Mouse (Mus musculus) forebrain, embryonic 16.5 days (tissue): Measurements from ENCODE around the gene Sema6d. TPM values are rescaled to one million over a fixed set of nuclear protein-coding genes. Genes with fewer than 3 reads are reported as not detected.

Source experiments
- ATAC-seq: fragments of 200-750 bp; cut with Nextera tagmentation; 2 replicates; pipeline ENCODE4 v1.8.0; 2017; ENCODE audit warnings: mild to moderate bottlenecking, moderate library complexity
- H3K27ac ChIP-seq: fragments of 300-500 bp; sonication (generic); 2 replicates; pipeline ENCODE4 v1.5.1; 2014; ENCODE audit warnings: low read length, control low read depth
- H3K27me3 ChIP-seq: fragments of 300-500 bp; sonication (generic); replicated peaks from 2 replicates; pipeline ENCODE4 v1.6.1; 2014; ENCODE audit warnings: low read length; ENCODE audit not compliant: control insufficient read depth, insufficient read depth
- H3K36me3 ChIP-seq: fragments of 300-500 bp; sonication (generic); 2 replicates; pipeline ENCODE4 v1.6.1; 2014; ENCODE audit not compliant: control insufficient read depth, insufficient read depth
- H3K4me1 ChIP-seq: fragments of 300-500 bp; sonication (generic); replicated peaks from 2 replicates; pipeline ENCODE4 v1.6.1; 2014; ENCODE audit warnings: low read length; ENCODE audit not compliant: control insufficient read depth, insufficient read depth
- H3K4me2 ChIP-seq: fragments of 300-500 bp; sonication (generic); 2 replicates; pipeline ENCODE4 v1.6.1; 2014; ENCODE audit warnings: mild to moderate bottlenecking, low read length, control low read depth
- H3K4me3 ChIP-seq: fragments of 300-500 bp; sonication (generic); replicated peaks from 2 replicates; pipeline ENCODE4 v1.5.1; 2014; ENCODE audit warnings: mild to moderate bottlenecking, low read length, control low read depth
- H3K9ac ChIP-seq: fragments of 300-500 bp; sonication (generic); replicated peaks from 2 replicates; pipeline ENCODE4 v1.6.1; 2014; ENCODE audit warnings: low read depth, low read length, control low read depth
- H3K9me3 ChIP-seq: fragments of 300-500 bp; sonication (generic); 2 replicates; pipeline ENCODE4 v1.6.1; 2016; ENCODE audit warnings: low read length; ENCODE audit not compliant: control insufficient read depth
- WGBS: fragments of 180-500 bp; shearing (Covaris S2); extraction: QIAGEN DNeasy Blood & Tissue Kit; methylation state at CpG from one replicate; pipeline ENCODE4 v1.1.7; 2014; 5-methylcytosine and 5-hydroxymethylcytosine counted together
- polyA plus RNA-seq: library from polyadenylated mRNA; unstranded; fragments of >200 nt; fragmentation: Nextera tagmentation; extraction: Ambion mirVana; gene quantifications from 2 replicates; pipeline ENCODE4 v1.2.1, GENCODE M21; 2015

Gene Sema6d
- polyA plus RNA-seq, 1 experiment from 2014 or later = 32.2 TPM

- Histone ChIP-seq H3K36me3 (no peaks in the 10 kb centered on the region), H3K27me3 (no peaks in the 10 kb centered on the region), H3K4me1 (peaks cover 6% of the 10 kb centered on the region), H3K4me2 (no peak overlapping the region), H3K27ac (no peak overlapping the region), H3K9ac (no peak overlapping the region), H3K9me3 (no peaks in the 10 kb centered on the region), H3K4me3 (no peak overlapping the region)
- ATAC-seq = no peak
- WGBS = 95% methylated on average over 7 of the region's 7 CpGs
Observed at GRCm38 (mm10) chr2:124558021-124558420, 468.3 kb downstream of the Sema6d start.

DNA sequence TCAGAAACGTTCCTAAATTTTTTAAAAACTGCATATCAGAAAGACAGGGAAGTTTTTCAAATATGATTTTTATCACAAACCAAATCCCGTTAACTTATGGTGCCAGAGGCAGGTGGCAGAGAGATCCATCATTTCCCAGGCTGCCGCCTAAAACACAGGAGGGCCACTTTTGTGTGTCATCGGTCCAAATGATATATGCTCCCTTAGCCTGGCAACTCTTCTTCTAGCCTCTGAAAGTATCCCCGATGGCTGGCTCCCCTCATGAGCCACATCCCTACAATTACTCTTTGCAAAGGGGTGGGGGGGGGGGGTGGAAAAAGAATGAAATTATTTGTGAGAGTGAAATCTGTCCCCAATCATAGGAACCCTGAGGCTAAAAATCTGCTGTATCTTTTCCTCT, 471.9 kb downstream of the Sema6d start:
- Histone ChIP-seq H3K9ac (no peak overlapping the region), H3K9me3 (no peaks in the 10 kb centered on the region), H3K4me1 (peaks cover 6% of the 10 kb centered on the region), H3K4me2 (no peak overlapping the region), H3K36me3 (no peaks in the 10 kb centered on the region), H3K27ac (no peak overlapping the region), H3K4me3 (no peak overlapping the region), H3K27me3 (no peaks in the 10 kb centered on the region)
- 66% methylated on average over 5 of the region's 5 CpGs for WGBS
- ATAC-seq = no peak; the same call in none of the 2 replicates

GRCm38 (mm10) chr2:124562091-124562490, 472.3 kb downstream of the Sema6d start:
- H3K36me3 ChIP-seq = no peaks in the 10 kb centered on the region
- H3K27me3 ChIP-seq = no peaks in the 10 kb centered on the region
- H3K9me3 ChIP-seq = no peaks in the 10 kb centered on the region
- peak; percentile 67 for ATAC-seq
- no peak overlapping the region for H3K9ac ChIP-seq
- H3K27ac ChIP-seq = no peak overlapping the region
- no peak overlapping the region for H3K4me3 ChIP-seq
- 58% methylated on average over 2 of the region's 2 CpGs for WGBS
- H3K4me2 ChIP-seq = no peak overlapping the region
- peaks cover 6% of the 10 kb centered on the region for H3K4me1 ChIP-seq

DNA sequence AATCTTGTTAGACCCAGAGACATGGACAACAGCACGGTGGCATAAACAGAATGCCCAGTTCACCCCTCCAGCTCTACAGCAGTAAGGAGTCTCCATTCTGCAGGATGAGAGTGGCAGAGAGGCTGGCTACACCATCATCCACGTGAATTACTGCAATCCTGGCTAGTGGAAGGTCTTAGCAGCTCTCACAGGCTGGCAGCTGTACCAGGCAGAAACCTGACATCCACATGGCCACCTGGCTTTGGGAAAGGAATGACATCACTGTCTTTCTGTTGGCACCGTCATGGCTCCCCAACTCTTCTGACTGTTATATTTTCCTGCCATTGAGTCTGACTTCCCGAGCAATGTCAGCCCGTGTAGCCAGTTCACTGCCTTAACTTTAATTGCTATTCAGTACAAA, 474.0 kb downstream of the Sema6d start:
- Histone ChIP-seq H3K4me2 (no peak overlapping the region), H3K36me3 (no peaks in the 10 kb centered on the region), H3K27ac (no peak overlapping the region), H3K27me3 (no peaks in the 10 kb centered on the region), H3K4me1 (peaks cover 6% of the 10 kb centered on the region), H3K9me3 (no peaks in the 10 kb centered on the region), H3K4me3 (no peak overlapping the region), H3K9ac (no peak overlapping the region)
- ATAC-seq = no peak
- WGBS = 77% methylated on average over 5 of the region's 5 CpGs

GRCm38 (mm10) chr2:124573734-124574133, 484.0 kb downstream of the Sema6d start:
- Histone ChIP-seq H3K4me2 (no peak overlapping the region), H3K4me3 (no peak overlapping the region), H3K27ac (no peak overlapping the region), H3K9ac (no peak overlapping the region), H3K4me1 (no peaks in the 10 kb centered on the region), H3K9me3 (no peaks in the 10 kb centered on the region), H3K27me3 (no peaks in the 10 kb centered on the region), H3K36me3 (no peaks in the 10 kb centered on the region)
- WGBS = 86% methylated on average over 4 of the region's 4 CpGs
- no peak for ATAC-seq

GRCm38 (mm10) chr2:124576053-124576452, 486.3 kb downstream of the Sema6d start:
- no peak for ATAC-seq
- Histone ChIP-seq H3K36me3 (no peaks in the 10 kb centered on the region), H3K27ac (no peak overlapping the region), H3K4me1 (no peaks in the 10 kb centered on the region), H3K9me3 (no peaks in the 10 kb centered on the region), H3K9ac (no peak overlapping the region), H3K27me3 (no peaks in the 10 kb centered on the region), H3K4me2 (no peak overlapping the region), H3K4me3 (no peak overlapping the region)
- WGBS = 90% methylated on average over 2 of the region's 2 CpGs

- no peaks in the 10 kb centered on the region for H3K27me3 ChIP-seq
- H3K9me3 ChIP-seq = no peaks in the 10 kb centered on the region
- H3K9ac ChIP-seq = no peak overlapping the region
- no peaks in the 10 kb centered on the region for H3K4me1 ChIP-seq
- no peak overlapping the region for H3K4me3 ChIP-seq
- H3K36me3 ChIP-seq = no peaks in the 10 kb centered on the region
- no peak overlapping the region for H3K4me2 ChIP-seq
- no peak for ATAC-seq
- no peak overlapping the region for H3K27ac ChIP-seq
- 65% methylated on average over 7 of the region's 7 CpGs for WGBS
Observed at GRCm38 (mm10) chr2:124583561-124583960, 493.8 kb downstream of the Sema6d start.

DNA sequence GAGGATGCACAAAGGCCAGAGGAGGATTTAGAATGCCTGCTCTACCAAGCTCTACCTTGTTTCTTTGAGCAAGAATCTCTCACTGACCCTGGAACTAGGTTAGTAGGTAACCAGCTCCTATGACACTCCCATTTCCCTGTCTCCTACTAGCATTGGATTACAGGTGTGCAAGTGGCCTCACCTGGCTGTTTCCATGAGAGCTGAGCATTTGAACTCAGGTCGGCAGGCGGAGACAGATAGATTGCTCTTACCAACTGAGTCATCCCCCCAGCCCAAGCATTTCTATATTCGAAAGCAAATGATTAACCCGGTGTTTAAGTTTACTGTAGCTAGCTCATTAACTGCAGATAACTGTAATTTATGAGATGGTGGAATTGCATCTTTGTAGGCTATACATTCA, 503.0 kb downstream of the Sema6d start:
- no peak for ATAC-seq
- Histone ChIP-seq H3K27me3 (no peaks in the 10 kb centered on the region), H3K4me2 (no peak overlapping the region), H3K36me3 (no peaks in the 10 kb centered on the region), H3K4me3 (no peak overlapping the region), H3K4me1 (no peaks in the 10 kb centered on the region), H3K9ac (no peak overlapping the region), H3K9me3 (no peaks in the 10 kb centered on the region), H3K27ac (no peak overlapping the region)
- whole genome bisulfite sequencing = 94% methylated on average over 4 of the region's 4 CpGs

- Histone ChIP-seq H3K9me3 (no peaks in the 10 kb centered on the region), H3K4me3 (no peak overlapping the region), H3K27ac (no peak overlapping the region), H3K36me3 (no peaks in the 10 kb centered on the region), H3K27me3 (no peaks in the 10 kb centered on the region), H3K4me1 (peaks cover 9% of the 10 kb centered on the region), H3K9ac (no peak overlapping the region), H3K4me2 (no peak overlapping the region)
- 82% methylated on average over 3 of the region's 3 CpGs for WGBS
- no peak for ATAC-seq
Observed at GRCm38 (mm10) chr2:124599014-124599413, 509.2 kb downstream of the Sema6d start.

GRCm38 (mm10) chr2:124601702-124602378, 512.1 kb downstream of the Sema6d start:
- no peak overlapping the region for H3K4me3 ChIP-seq
- H3K4me2 ChIP-seq = no peak overlapping the region

More at GRCm38 (mm10) chr2:124601702-124602378, 512.1 kb downstream of the Sema6d start:
- Histone ChIP-seq H3K4me1 (peaks cover 9% of the 10 kb centered on the region), H3K27me3 (no peaks in the 10 kb centered on the region), H3K9ac (no peak overlapping the region), H3K27ac (no peak overlapping the region), H3K36me3 (no peaks in the 10 kb centered on the region), H3K9me3 (no peaks in the 10 kb centered on the region)
- WGBS = 91% methylated on average over 9 of the region's 9 CpGs
- no peak for ATAC-seq
